Mouse (Mus musculus) lung, adult 18-20 months (tissue): ENCODE measurements around the gene Gm45062.

ENCODE experiments used
- DNase-seq, 2 experiments: peaks; one replicate each; pipeline ENCODE4 v3.0.0; 2022; ENCODE audit warnings: mixed read lengths in 2 of 2

Gm45062 gene

DNA sequence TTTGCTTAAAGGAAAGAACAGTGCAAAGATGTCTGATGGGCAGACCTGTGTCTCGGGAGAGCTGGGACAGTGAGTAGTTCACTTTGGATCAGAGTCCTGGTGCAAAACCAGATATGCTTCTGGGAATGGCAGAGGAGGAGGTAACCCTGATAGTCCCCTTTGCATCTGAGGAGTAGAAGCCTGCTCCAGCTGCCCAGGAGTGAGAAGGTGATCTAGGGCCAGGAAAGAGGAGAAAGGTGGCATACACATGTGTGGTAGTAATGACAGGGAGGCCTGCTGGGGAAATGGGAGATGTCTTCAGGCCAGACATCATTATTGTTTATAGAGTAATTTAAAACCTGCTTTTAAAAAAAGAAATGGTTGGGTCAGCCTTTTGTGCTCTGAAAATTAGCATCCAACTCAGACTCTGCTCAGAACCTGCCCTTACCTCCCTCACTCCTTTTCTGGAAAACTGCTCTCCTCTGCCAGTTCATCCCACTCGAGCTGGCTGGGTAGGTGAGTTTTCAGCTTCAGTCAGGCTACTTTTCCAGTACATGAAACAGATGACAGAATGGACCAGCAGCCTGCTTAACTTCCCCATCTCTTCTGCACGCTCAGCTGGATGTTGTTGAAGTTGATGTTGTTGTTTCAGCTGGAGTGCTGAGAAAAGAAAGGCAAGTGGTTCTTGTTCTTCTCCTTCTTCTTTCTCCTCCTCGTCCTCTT, 160.4 kb downstream of the Gm45062 start:
- DNase-seq: no peak

DNA sequence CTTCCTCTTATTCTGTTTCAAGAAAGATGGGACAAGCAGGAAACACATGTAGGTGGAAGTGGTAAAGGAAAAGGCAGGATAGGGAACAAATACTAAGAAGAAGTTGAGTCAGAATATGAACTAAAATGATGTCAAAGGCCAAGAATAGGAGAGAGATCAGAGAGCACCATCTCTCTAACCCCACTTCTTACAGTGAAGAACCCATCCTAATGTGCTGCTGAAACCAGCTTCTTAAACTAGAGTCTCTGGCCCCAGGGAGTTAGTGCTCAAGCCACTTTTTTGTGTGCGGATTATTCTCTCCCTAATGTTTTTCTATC, 160.9 kb downstream of the Gm45062 start:
- DNase-seq: no peak

DNA sequence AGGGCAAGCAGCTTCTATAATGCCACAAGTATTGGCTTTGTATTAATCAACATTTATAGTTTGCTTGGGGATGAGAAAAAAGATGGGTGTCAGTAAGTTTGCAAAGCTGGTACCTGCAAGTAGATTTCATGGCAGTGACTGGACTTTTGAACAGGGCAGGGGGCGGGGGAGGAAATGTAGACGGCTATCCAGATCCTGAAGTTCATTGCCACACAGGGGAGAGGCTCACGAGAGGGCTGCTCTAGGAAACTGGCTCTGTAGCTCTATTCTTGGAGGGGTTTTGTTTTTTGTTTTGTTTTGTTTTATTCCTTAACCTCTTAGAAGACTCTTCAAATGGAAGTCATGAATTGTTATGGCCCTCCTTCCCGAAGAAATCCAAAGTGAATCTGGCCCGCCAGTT, 162.2 kb downstream of the Gm45062 start:
- no peak for DNase-seq

DNA sequence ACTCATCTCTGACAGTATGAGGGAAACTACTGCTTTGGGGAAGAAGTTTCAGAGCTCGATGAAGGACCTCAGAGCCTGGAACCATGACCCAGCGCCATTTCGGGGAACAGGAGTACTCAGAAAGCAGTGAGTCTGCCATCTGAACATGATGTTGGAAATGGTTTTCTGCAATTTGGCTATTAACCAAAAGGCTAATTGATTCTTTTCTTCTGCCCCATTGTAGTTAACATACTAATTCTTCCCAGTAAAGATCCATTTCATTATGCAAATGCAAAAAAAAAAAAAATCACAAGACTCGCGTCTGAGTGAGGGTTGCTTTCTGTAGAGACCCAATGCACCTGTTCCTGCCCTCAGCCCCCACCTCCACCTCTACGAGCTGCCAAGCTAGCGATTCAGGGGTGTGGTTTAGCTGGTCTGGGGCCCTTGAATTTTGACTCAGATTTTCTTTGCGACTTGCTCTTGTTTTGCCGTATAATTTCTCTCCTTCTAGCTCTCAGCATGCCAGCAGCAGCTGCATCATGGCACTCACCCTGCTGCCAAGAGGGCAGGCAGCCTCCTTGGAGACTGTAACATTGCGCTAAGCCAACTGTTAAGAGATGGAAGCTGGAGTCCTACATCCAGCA, 162.8 kb downstream of the Gm45062 start:
- no peak for DNase-seq

DNA sequence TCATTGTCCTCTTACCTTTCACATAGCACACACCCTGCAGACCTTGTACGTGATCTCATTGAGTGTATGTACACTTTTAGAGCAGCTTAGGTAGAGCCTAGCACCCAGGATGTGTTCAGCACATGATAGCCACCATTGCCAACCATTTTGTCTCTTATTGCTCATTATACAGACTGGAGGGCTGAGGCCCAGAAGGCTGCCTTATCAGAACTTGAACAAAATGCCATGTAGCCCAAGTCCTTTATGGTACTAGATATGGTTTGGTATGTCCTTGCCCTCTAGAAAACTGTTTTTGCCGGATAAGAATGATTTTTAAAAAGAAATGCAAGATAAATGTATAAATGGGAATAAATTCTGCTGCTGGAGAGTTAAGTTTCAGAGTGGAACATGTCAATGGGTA, 163.9 kb downstream of the Gm45062 start:
- DNase-seq: no peak

DNA sequence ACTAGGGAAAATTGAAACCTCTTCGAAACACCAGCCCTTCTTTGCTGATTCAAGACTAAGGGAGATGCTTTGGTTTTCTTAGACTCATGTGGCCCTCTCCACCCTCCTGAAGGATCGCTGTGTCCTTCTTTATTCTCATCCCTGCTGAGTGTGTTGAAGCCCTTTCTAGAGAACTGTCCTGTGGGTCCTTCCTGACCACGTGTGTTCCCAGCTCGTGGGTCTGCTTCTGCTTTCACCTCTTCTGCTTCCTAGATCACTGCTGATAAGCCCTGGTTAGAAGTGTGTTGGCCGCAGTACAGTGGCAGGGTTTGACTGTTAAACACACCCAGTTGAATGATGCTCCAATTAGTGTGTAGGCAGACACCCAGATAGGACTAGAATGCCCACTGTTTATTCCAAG, 168.4 kb downstream of the Gm45062 start:
- DNase-seq: no peak

DNA sequence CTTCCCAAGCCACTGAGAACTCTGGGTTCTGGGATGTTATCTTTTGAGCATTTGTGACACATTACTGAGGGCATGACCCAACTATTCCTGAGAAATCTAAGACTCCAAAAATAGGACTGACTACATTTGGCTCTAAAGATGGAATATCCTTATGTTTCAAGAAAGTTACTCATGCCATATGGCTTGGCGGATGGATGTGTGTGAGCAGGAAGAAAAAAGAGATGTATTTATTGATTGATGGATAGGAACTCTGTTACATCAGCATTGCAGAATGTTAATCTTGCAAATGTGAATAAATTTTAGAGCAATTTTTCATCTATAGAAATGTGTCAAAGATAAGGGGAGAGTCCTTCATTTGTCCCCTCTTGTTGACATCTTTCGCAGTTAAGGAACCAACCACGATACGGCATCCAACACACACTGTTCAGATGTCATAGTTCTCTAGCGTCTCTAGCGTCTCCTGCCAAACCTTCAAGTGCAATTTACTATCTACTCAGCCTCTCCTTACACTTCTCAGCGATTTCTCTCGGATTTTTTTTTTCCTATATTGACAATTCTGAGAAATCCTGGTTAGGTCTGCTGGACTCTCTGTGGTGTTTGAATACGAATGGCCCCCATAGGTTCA, 171.5 kb downstream of the Gm45062 start:
- no peak for DNase-seq

DNA sequence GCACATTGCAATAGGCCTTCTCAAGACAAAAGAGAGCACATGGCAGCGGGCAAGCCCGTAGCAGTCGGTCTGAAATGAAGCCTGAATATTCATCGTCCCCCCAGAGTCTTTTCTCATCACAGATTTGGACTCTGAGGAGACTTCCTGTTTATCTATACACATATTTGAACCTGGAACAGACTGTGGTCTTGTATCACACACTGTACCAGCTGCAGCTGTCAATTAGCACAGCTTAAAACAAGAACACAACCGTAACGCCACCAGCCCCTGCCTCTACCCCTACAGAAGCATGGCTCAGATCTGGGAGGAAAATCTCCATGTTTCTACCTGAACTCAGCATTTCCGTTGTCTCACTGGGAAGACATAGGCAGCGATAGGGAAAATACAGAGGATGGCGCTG, 173.9 kb downstream of the Gm45062 start:
- no peak for DNase-seq

DNA sequence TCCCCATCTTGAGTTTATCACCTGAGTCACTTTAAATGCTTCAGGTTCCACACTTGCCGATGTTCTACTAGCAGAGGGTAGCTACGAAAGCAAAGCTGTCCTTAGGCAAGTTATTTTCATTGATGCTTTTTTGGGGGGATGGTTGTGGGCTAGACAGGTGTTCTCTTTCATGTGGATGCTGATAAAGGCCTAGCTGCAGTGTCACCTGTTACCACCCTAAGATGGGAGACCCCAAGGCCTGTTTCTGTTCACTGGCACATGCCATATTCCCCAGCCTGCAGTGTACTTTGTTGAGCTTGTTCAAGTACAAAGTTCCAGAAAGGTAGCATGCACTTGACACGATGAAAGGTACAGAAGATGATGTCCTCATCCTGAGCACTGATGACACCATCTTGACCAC, 178.7 kb downstream of the Gm45062 start:
- DNase-seq: no peak

DNA sequence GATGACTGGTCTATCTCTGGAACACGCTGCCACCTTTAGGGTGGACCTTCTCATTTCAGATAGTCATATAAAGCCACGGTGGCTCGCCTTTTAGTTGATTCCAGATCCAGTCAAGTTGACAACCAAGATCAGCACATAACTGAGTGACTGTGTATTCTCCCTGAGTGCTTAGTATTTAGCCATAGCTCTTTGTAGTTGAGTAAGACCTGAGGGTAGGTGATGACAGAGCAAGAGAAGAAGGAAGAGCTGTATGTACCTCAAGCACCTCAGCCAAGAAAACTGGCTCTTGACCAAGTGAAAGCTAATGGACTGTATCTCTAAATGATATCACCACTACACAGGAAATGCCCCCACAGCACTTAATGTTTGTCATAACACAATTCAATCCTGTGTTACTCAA, 182.6 kb downstream of the Gm45062 start:
- no peak for DNase-seq

DNA sequence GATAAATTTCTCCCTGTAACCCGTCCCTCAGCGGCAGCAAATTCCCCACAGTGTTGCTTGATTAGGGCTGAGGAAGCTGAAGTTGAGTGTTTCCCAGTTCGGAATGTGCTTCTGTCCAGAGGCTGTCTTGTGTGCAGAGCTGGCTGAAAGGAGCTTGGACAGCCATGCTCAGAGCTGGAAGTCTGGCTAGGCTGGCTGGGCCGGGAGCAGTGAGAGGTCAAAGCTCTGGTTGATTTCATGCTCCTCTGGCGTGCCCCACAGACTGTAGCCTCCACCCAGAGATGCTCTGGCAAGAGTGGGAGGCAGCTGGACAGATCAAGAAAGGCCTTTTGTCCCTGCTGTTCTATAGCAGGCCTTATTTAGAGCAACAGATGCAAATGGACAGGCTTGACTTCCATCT, 187.5 kb downstream of the Gm45062 start:
- peak in 1 of 2 experiments; percentile 9 for DNase-seq

DNA sequence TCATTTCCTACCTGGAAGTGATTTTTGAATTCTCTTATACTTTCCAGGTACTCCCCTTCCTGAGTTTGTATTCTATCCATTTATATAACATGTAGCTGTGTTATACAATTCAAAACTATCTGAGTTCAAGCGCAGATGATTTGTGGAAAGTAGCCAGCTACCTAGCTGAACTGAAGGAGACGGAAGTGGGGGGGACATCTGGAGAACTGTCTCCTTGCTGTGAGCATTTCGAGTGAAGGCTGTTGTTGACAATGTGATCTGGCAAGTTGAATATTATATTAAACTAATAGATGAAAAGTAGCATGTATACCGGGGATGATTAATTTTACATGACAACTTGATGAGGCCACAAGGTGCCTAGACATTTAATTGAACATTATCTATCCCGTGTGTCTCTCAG, 196.3 kb downstream of the Gm45062 start:
- DNase-seq: no peak

DNA sequence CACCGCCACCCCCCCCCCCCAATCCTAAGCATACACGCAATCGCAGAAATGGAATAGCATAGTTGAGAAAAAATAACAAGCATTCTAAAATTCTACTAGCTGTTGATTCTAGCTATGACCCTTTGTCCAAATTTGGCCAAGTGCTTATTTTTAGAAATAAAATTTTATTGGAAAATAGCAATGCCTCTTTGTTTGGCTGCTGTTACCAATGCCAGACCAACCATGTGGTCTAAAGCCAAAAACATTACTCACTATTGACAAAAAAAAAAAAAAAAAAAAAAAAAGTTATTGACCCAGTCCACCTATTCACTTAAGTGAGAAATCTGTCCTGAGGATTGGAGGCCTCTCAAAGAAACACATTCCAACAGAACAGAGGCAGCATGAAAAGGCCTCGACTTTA, 199.3 kb downstream of the Gm45062 start:
- no peak for DNase-seq

DNA sequence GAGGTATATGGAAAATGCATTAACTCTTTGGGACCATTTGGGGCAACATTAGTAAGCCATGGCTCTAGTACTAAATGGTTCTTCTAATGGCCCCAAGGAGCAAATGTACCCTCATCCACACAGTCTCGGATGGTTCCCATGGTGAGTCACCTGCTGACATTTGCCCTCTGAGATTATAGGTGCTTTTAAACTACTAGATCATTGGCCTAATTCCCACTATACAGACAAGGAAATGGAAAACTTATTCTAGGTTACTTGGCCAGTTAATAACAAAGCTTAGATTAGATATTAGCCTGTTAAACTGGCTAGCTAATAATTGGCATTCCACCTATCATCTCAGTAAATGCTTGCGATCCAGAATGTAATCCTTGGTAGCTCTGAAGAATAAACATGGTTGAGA, 203.2 kb downstream of the Gm45062 start:
- no peak for DNase-seq

DNA sequence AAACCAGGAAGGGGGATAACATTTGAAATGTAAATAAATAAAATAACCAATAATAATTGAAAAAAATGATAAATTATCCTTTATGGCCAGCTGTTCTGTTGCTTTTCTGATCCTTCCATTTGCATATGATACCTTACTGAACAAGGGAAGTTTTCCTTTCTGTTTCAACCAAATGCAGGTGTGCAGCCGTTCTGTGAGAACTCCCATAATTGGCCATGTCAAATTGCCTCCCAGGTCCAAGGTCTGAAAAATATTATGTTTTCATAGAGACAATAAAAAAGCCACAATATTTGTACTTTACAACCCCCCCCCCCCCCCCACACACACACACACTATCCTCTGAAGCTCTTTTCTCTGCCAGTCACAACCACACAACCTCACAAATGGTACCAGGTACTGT, 206.1 kb downstream of the Gm45062 start:
- DNase-seq: no peak

DNA sequence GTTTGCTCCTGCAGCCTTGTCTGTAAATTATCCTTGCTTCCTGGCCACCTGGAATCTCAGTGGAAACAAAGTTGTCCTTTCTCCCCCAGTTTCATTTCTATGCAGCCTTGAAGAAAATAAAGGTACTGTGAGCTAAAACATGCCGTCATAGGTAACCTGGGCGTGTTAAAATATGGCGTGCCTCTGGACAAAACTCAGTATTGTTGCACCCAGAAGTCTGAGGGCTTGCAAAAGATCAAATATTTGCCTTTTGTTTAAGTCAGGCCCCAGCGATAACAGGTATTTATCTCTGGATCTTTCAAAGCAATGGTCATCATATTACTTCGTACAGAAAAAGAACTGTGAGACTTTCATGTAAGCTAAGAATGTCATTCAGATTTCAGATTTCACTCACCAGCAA, 206.7 kb downstream of the Gm45062 start:
- DNase-seq: no peak

DNA sequence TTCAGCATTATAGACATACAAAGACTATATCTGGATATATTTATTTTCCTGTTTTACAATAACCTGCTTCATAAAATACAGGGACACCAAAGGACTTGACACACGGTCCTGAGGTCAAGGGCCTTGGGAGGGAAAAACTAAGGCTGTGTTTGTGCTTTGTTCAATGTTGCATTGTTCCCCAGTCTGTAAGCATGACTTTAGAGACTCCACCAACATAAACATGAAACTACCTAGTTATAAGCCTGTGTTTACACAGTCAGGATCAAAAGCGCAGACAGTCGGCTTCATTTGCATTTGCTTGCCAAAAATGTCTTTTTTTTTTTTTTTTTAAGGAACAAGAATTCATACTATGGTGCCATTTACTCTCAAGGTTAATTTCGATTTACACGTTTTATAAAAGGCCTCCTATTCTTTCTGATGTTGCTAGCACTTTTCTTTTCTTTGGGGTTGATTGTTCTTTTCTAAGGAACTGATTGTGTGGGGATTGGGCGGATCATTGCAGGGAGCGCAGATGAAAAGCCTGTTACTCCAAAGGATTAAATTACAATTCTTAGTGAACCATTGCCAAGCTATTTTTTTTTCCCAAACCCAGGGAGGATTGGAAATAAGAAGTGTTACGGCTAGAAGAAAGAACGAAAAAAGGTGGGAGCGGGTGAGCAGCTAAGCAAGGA, 208.6 kb downstream of the Gm45062 start:
- peak in 1 of 2 experiments; percentile 36 for DNase-seq

DNA sequence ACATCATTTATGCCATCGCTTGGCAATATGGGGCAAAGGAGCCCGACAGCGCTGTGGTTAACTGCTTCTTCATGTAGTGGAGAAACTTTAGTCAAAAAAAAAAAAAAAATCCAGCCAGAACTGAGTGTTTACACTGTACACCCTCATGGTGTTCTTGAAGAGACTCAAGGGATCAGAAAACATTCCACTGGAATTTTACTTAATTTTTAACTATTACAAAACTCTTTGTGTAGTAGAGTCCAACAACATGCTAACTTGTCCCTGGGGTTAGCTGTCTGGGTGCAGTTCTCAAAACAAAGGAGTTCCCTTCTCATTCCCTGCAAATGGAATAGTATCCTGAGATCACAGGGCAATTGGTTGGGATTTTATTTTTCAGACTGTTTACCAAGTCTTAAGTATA, 210.7 kb downstream of the Gm45062 start:
- no peak for DNase-seq

DNA sequence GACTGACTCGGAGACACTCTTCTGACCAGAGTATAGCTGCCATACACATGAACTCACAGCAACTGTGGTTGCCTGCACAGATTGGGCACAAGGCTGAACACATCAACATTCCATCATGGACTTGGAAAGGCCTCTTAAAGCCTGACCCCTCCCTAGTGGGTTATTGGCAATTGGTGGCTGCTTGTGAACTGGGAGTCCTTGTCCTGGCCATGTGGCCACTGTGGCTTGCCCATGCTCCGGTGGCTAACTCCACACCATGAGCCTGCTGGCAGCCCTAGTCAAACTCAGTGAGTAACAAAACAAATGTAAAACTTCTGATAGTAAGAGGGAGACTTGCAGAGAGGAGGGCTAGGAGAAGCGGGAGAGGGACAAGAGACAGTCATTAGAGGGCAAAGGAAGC, 212.9 kb downstream of the Gm45062 start:
- DNase-seq: no peak

DNA sequence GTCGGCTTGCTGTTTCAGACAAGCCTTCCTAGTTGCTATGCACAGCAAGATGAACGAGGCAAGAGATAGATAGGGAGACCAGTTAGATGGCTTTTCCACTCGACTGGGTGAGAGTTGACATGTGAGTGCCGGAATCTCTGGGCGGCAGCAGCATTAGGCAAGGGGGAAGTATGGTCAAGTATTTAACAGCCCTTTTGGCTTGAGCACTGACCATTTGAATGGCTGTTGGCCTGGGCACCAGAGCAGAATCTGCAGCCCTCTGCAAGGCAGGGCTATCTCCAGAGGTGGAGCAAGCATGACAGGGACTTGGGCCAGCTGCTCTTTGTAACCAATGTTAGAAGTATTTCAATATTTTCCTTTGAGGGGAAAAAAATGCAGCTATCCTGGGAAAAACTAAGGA, 213.7 kb downstream of the Gm45062 start:
- peak; percentile 59 to 64 for DNase-seq

DNA sequence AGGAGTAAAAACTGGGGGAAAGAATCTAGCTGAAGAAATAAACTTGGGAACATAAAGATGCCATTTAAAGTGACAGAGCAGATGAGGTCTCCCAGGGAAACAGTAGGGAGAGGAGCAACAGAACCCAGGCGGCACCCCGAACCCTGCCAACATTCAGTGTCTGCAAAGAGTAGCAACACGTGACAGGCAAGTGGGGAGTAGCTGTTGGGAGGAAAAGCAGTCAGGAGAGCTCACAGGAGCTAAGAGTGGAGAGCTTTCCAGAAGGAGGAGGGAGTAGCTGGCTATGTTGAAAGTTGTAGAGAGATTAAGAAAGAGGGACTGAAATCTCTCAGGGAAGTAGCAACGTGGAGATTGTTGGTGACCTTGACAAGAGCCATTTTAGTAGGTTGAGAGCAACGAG, 214.2 kb downstream of the Gm45062 start:
- DNase-seq: peak; percentile 59 to 75

DNA sequence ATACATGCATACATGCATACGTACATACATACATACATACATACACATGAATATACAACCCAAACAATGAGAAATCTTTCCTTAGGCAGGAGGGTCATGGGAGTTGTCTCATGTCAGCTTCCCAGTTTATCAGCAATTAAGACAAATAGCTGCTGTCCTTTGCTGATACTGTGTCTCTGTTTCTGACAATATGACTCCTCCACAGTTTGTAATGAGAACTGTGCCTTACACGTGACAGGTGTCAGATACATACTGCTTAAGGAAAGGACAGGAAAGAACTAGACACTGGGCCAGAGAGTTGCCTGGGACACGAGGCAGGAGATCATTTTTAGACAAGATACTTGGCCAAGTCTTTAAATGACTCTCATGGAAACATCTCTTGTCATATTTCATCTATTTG, 215.1 kb downstream of the Gm45062 start:
- no peak for DNase-seq

DNA sequence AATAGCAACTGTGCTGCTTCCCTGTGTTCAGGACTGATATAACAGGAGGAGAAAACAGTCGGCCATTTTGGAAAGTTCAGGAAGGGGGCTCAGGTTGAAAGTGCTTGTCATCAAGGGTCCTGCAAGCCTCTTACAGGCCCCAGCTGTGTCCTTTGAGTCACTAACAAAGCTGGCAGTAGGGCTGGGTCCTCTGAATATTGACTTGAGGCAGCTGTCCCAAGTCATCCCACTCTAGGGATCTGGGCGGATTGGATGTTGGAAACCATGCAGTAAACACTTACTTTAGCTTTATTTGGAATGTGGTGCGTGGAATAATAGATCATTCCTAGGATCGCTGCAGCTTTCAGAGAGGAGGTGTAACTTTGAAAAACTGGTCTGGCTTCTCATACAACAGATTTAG, 215.6 kb downstream of the Gm45062 start:
- no peak for DNase-seq

DNA sequence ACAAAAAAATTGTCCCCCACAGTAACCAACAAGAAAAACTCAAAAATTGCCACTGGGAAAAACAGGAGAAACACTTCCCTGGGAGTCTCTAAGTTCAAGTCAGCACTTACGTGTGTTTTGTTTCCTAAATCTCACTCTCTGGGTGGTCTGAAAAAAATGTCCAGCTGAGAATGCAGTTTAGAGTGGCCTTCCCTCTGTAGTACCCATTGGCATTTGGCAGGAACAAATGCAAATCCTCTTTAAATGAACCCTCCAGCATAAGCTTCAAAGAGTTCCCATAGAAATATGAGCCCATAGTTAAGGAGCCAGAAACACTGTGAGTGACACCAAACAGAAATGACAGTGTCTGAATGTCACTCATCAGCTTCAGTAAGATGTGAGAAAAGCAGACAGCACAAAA, 219.9 kb downstream of the Gm45062 start:
- no peak for DNase-seq
